In genomic region chr15:86050170-86050743, GRCm38 (mm10) we compare ENCODE assay signal across 13 mouse cellular contexts. TPM values are rescaled to one million over a fixed set of nuclear protein-coding genes. Genes with fewer than 3 reads are reported as not detected.
DNase-seq lines count a peak whose midpoint lies in the region; ATAC-seq lines count a peak whose summit lies in the region.
"Had no signal": no experiment of that assay in that cellular context is flagged by ENCODE, and none has a peak within 500 bp of the region (broad histone marks: within the 10 kb centered on the region; RNA-seq: fewer than 3 reads in every experiment).

No protein-coding gene starts in this region.

- peak; percentile 69 for ATAC-seq in megakaryocyte-erythroid progenitor cell, adult 5-6 weeks (replicated peaks; ENCODE audit: low FRiP score, low TSS enrichment, poor library complexity, severe bottlenecking)
- ATAC-seq: forebrain, postnatal 0 days had no signal

- intact Hi-C loops in heart, postnatal 25 days (cut with DNase I), result loop anchor here (10.0 kb wide), 1 partner anchor 185 kb away; no protein-coding TSS in a partner anchor

- DNase-seq in heart, adult 9 months (ENCODE audit: low spot score in 2 of 2), result peak; percentile 44 to 60
- DNase-seq in heart, postnatal 25 days (ENCODE audit: low spot score), result no peak
- DNase-seq in thymus, postnatal 4 days, result peak; percentile 22
- no peak for DNase-seq in thymus, postnatal 25 days
- peak; percentile 65 to 72 for DNase-seq in cerebellum, postnatal 25 days
- DNase-seq in natural killer cell, adult 2 months (ENCODE audit: low spot score in 2 of 2), result no peak
- no peak for DNase-seq in spleen, postnatal 36 days (ENCODE audit: low spot score in 2 of 2)
- DNase-seq: adrenal gland, adult 2 months; kidney, adult 18-20 months; lung, adult 2 months; right cerebral cortex, postnatal 25 days had no signal

RNA-seq across cellular contexts. Expression of gene Gramd4, which starts 7.2 kb away (rescaled TPM):
- total RNA-seq in heart, postnatal 25 days (2021), result 10 to 100 TPM; 30.4 to 34.7 TPM
- 24.9 and 41.8 TPM in 2 replicates for total RNA-seq in megakaryocyte-erythroid progenitor cell, adult 5-6 weeks (2014; fragmentation: Nextera tagmentation)
- total RNA-seq in megakaryocyte-erythroid progenitor cell, adult 5-6 weeks (2017), result 35.8 and 52.4 TPM in 2 replicates

RNA-seq across cellular contexts. Expression of gene Celsr1, which starts 16.7 kb away (rescaled TPM):
- 1 to 10 TPM; 6.6 to 7.2 TPM for total RNA-seq in heart, postnatal 25 days (2021)
- 3.8 and 7.5 TPM in 2 replicates for total RNA-seq in megakaryocyte-erythroid progenitor cell, adult 5-6 weeks (2014; fragmentation: Nextera tagmentation)
- 1.3 and 9.0 TPM in 2 replicates for total RNA-seq in megakaryocyte-erythroid progenitor cell, adult 5-6 weeks (2017)

Comparison
In these comparisons a context has a peak if more than half of its experiments do, and no peak if none do; other contexts are left out.
1. DNase-seq: peak in heart, adult 9 months (2 of 2), thymus, postnatal 4 days (single experiment) and cerebellum, postnatal 25 days (2 of 2); none in heart, postnatal 25 days (single experiment), thymus, postnatal 25 days (single experiment), natural killer cell, adult 2 months (0 of 2) and spleen, postnatal 36 days (0 of 2).